Mouse (Mus musculus): ENCODE measurements around the gene Lgals3bp. TPM values are rescaled to one million over a fixed set of nuclear protein-coding genes. Genes with fewer than 3 reads are reported as not detected.

Gene Lgals3bp
- polyA plus RNA-seq, 1 experiment = 311 TPM

- TF ChIP-seq POLR2A (IDR thresholded peaks at IDR 0.05; ENCODE audit: borderline replicate concordance, extremely low read depth, low read depth, low read length) (no peak), CTCF (IDR thresholded peaks at IDR 0.05; ENCODE audit: insufficient read depth, low read length) (no peak)
- 57% methylated on average over 2 of the region's 2 CpGs for WGBS
- DNase-seq = no peak
- Histone ChIP-seq H3K4me1 (ENCODE audit: control insufficient read depth, insufficient read depth, low read length) (peaks cover 13% of the 10 kb centered on the region), H3K4me3 (replicated peaks; ENCODE audit: extremely low read depth, low read depth, low read length) (no peak overlapping the region)
Measured at GRCm38 (mm10) chr11:118343629-118344028, 58.3 kb downstream of the Lgals3bp start.

Other genes with a start within 250 kb of the Lgals3bp start
- gene Cyth1, start 153.5 kb downstream of the Lgals3bp start, polyA plus RNA-seq (2012; rRNA removed) = 23.1 and 24.0 TPM in 2 replicates
- 18.2 and 19.0 TPM in 2 replicates for gene Usp36, start 111.8 kb downstream of the Lgals3bp start, polyA plus RNA-seq (2012; rRNA removed)
- gene Cep295nl, start 59.6 kb downstream of the Lgals3bp start, polyA plus RNA-seq (2012; rRNA removed) = 0.28 and 0.32 TPM in 2 replicates
- gene Timp2, start 46.4 kb downstream of the Lgals3bp start, polyA plus RNA-seq (2012; rRNA removed) = 353 and 397 TPM in 2 replicates
- gene Cant1, start 17.0 kb upstream of the Lgals3bp start, polyA plus RNA-seq (2012; rRNA removed) = 55.9 and 61.9 TPM in 2 replicates
- 17.9 and 21.8 TPM in 2 replicates for gene C1qtnf1, start 26.1 kb upstream of the Lgals3bp start, polyA plus RNA-seq (2012; rRNA removed)
- gene Engase, start 74.7 kb upstream of the Lgals3bp start, polyA plus RNA-seq (2012; rRNA removed) = 12.9 and 17.0 TPM in 2 replicates